Mouse (Mus musculus) fibroblast of lung, adult 2 months (primary cell): ENCODE data around the gene Il17d.

Experiments
- DNase-seq: peaks from one replicate; pipeline ENCODE4 v3.0.0-alpha.2; 2011; ENCODE audit warnings: low read depth

Il17d gene

GRCm38 (mm10) chr14:57524671-57525387 is at the start of gene Il17d:
Gene Il17d, plus strand, starts transcription at chr14:57524777.
- DNase-seq: no peak

GRCm38 (mm10) chr14:57475057-57475456 is 49.5 kb upstream of the Il17d start:
- no peak for DNase-seq

DNA sequence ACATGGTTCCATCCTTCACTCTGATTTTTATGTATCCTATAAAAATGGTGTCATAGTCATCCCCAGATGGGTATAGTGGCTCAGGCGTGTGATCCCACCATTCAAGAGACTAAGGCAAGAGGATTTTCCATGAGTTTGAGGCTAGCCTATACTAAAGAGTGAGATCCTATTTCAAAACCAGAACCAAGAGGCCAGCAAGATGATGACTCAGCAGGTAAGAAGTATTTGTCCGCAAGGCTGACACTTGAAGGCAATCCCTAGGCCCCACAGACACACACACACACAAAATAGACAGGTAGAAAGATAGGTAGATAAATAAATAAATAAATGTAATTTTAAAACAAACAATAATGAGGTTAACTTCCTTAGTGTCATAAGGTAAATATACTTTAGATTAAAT is 42.3 kb upstream of the Il17d start:
- DNase-seq: no peak

GRCm38 (mm10) chr14:57484183-57484582 is 40.4 kb upstream of the Il17d start:
- no peak for DNase-seq

DNA sequence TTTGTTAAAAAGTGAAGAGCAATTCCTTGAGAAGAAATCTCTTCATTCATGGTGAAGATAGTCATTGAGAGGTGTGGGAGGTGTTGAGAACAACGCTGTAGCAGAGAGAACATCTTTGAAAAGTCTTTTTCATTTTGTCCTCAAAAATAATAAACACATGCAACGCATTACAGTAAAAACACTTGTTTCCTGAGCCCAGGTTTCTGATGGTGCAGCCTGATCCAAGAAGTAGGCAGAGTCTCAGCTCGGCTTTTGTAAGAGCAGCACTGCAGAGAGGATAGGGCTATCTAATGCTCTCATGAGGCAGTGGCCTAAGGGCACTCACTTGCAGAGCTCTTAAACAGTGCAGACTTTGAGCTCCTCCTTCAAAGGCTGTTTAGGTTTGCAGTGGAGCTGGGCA is 34.9 kb upstream of the Il17d start:
- DNase-seq: no peak

GRCm38 (mm10) chr14:57493840-57494239 is 30.7 kb upstream of the Il17d start:
- no peak for DNase-seq

DNA sequence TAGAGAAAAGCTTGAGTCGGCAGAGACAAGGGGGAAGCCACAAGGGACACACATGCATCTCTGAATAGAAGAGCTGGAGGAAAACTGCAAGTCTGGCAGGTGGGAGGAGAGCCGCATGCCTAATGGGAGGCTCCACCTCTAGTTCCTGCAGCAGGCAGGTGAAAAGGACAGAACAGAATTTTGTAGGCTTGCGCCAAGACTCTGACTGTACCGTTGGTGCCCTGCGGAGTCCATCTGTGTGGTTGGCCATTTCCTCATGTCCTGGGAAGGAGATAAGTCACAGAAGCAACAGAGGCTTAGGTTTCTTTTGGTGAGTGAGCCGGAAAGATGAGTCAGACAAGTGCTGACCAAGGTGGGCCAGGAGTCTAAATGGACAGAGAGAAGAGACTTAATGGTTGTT is 20.8 kb upstream of the Il17d start:
- DNase-seq: no peak

DNA sequence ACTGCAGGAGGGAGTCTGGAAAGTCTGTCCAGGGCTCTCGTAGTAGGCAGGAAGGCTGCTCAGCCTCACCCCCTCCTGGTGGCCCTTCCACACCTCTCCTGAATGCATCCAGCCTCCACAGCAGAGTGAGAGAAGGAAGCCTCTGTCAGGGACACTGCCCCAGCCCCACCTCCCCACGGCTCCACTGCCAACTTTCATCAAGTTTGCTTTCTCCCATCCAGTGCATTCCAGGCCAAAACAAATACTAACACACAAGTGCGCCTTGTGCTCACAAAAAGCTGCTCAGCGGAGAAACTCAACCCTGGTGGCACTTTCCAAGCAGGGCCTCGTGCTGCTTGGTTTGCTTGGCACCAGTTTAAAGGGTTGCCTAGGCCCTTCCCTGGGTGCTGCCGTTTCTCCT is 15.0 kb upstream of the Il17d start:
- peak; percentile 49 for DNase-seq

DNA sequence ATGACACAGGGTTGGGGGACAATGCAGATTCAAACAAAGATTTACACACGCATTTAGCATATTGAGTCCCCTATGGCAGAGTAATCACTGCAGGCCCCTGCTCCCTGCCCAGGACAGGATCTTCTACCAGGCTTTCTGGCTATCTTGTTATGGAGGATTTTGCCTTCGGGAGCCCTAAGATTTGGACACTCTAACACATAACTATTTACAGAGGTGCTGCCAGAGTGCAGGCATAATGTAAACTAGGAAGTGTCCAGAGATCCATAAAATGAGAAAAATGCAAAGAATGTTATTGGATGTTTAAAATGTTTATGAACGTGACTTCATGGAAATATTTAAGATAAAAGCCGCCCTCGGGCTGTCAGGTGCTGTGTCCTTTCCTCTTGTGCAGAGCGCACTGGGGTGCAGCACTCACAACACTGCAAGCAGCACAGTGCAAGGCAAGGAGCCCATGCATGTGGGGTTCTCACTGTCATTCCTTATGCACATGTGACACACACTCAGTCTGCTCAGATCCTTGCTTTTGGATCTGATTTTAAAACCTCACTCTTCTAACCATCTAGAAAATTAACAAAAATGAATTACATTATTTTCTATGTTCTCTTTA is 9.3 kb upstream of the Il17d start:
- no peak for DNase-seq

DNA sequence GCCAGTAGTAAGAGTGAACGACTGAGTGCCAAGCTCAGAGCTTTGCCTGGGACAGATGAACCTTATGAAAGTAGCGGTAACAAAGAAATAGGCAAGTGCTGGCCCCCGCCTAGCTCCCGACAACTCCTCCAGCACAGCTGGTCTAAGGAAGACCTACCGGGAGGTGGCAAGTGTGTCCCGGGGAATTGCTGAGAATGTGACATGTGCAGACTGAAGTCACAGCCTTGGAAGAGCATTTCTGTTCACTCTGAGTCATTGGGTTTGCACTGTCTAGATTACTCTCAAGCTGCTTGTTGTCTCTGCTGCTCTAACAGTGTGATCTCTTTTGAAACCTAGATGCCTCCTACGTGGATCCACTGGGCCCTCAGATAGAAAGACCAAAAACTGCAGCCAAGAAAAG is 7.6 kb upstream of the Il17d start:
- no peak for DNase-seq

DNA sequence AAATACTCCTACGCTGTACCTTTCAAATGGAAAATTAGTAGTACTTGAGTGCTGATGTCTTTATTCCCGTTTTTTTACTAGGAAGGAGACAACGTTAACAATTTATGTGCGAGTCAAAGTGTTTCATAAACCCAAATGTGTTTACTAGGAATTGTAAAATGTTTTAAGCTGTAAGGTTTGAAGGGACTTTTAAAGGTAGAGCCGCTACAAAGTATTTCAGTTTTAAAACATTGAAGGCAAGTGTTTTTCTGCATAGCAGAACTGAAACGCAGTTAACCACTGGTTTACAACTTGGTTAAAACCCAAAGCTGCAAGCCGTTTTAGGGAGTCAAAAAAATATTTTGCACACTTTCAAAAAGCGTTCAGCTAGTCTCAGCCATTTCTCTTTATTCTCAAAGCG is 815 bp upstream of the Il17d start:
- no peak for DNase-seq

GRCm38 (mm10) chr14:57525388-57526049 is 942 bp downstream of the Il17d start:
- no peak for DNase-seq

GRCm38 (mm10) chr14:57526050-57526623 is 1.6 kb downstream of the Il17d start:
- no peak for DNase-seq

- no peak for DNase-seq
Measured at GRCm38 (mm10) chr14:57527122-57527521, 2.5 kb downstream of the Il17d start.

DNA sequence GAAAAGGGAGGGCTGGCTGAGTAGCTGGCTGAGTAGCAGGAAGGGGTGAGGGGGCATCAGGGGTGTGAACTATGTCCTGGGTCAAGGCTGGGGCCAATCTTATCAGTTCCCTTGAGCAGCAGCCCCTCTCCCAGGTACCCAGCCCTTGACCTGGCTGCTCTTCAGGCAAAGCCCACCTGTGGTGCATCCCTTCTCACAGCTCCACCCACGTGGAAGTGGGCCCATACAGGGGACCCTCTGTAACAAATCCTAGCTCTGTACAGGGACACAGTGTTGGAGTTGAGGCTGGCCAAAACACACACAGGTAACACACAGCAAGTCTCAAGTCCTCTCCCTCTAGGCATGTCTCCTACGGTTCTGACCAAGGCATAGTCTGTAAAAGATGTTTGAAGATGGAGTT is 3.0 kb downstream of the Il17d start:
- DNase-seq: no peak

- no peak for DNase-seq
Measured at GRCm38 (mm10) chr14:57529086-57529785, 4.7 kb downstream of the Il17d start.

- DNase-seq: no peak
Measured at GRCm38 (mm10) chr14:57529786-57530515, 5.4 kb downstream of the Il17d start.

DNA sequence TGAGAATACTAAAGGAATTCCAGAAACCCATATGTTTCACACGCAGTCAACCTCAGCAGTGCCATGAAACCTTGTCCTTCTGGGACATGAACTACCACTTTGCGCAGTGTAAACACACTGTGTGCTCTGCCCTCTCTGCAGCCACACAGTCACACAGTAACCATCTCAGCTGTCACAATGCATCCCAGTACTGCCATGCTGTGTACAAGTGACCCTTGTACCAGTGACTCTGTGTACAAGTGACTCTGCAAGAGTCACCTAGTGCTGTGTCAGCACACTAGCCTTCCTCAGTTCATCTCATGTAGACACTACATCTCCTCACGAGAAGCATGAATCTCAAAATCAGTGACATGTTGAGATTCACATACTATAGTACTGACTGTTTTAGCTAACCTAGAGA is 8.0 kb downstream of the Il17d start:
- no peak for DNase-seq

DNA sequence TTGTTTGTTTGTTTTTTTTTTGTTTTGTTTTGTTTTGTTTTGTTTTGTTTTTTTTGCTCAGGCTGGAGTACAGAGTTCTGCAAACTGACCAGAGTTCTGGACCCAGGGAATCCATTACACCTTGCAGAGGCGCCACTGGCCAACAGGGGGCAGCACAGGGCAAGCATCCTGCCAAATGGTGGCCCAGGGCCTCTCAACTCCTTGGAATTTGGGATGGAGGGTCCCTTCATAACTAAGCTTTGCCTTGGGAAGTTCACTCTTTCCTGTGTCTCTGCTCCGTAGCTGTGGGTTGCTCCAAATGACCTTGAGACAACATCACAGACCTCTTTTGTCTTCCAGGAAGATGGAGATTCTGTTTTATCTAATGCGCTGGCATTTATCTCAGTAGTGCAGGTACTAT is 8.6 kb downstream of the Il17d start:
- no peak for DNase-seq

- no peak for DNase-seq
Measured at GRCm38 (mm10) chr14:57533841-57534240, 9.3 kb downstream of the Il17d start.

DNA sequence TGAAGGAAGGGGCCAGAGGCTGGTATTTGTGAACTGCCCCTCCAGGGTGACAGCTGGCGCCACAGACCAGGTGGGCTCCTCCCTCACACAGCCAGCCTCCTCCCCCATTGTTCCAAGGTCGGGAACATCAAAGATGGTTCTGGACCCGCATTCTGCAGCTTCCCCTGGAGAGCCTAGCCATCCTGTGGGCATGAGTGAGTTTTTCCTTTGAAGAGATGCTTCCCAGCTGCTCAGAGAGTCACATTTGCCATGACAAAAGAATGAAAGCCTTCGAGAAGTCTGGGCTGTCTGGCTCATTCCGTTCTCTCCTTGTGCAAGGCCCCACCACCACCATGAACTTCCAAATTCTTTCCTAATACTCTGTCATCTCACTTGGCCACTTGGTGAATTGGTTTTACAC is 9.8 kb downstream of the Il17d start:
- no peak for DNase-seq

GRCm38 (mm10) chr14:57534961-57535360 is 10.4 kb downstream of the Il17d start:
- no peak for DNase-seq
